Mouse (Mus musculus): Measurements from ENCODE around the gene Ifna1.

Ifna1 gene

GRCm38 (mm10) chr4:88875435-88876095, 25.7 kb downstream of the Ifna1 start:
- no peak for DNase-seq

GRCm38 (mm10) chr4:88876520-88876919, 26.6 kb downstream of the Ifna1 start:
- no peak for DNase-seq

GRCm38 (mm10) chr4:88878246-88878645, 28.4 kb downstream of the Ifna1 start:
- DNase-seq, result no peak

GRCm38 (mm10) chr4:88878772-88879171, 28.9 kb downstream of the Ifna1 start:
- no peak for DNase-seq

GRCm38 (mm10) chr4:88880101-88880500, 30.2 kb downstream of the Ifna1 start, which contains the start of gene Ifne:
TSS of gene Ifne (minus strand) at chr4:88880201.
- DNase-seq, result no peak

- no peak for DNase-seq
Measured at GRCm38 (mm10) chr4:88888236-88888635, 38.3 kb downstream of the Ifna1 start.

- no peak for DNase-seq
Measured at GRCm38 (mm10) chr4:88893201-88893754, 43.4 kb downstream of the Ifna1 start.
